Mouse (Mus musculus) CH12.LX (cell line): ENCODE measurements around the gene Ces2a.

ENCODE experiments used
- CTCF ChIP-seq, 2 experiments: IDR thresholded peaks in 1 of 2; conservative IDR thresholded peaks in 1 of 2; 2 replicates each; pipeline ENCODE4 v1.5.1; 2011 to 2012; ENCODE audit warnings: low read depth in 2 of 2, low read length in 2 of 2, improper control_type of control experiment in 1 of 2, inconsistent platforms in 1 of 2, mild to moderate bottlenecking in 1 of 2, moderate library complexity in 1 of 2
- POLR2A ChIP-seq: IDR thresholded peaks from 2 replicates; pipeline ENCODE4 v1.6.1; 2011; ENCODE audit warnings: low read depth, mild to moderate bottlenecking, improper control_type of control experiment, low read length

GRCm38 (mm10) chr8:104731451-104731850, 2.4 kb upstream of the Ces2a start:
- TF ChIP-seq CTCF (conservative IDR thresholded peaks at IDR 0.05 in 1 of 2, IDR thresholded peaks at IDR 0.05 in 1 of 2; ENCODE audit: low read depth in 2 of 2, low read length in 2 of 2) (no peak), POLR2A (no peak)
